Mouse (Mus musculus): ENCODE results near the gene Hoxd3. TPM values are rescaled to one million over a fixed set of nuclear protein-coding genes. Genes with fewer than 3 reads are reported as not detected.

Hoxd3 gene
- total and polyA plus RNA-seq, 3 experiments: not detected

GRCm38 (mm10) chr2:74678891-74679595 lies 32.7 kb upstream of the Hoxd3 start, which contains the start of gene Hoxd11:
Gene Hoxd11, plus strand, starts transcription at chr2:74679557.
- no peaks in the 10 kb centered on the region for H3K9me3 ChIP-seq (replicated peaks; ENCODE audit: insufficient read depth, low read length)
- no peak for DNase-seq (ENCODE audit: low read depth, low spot score)
- TF ChIP-seq ELF1 (IDR thresholded peaks at IDR 0.05; ENCODE audit: low read depth, low read length) (no peak), ZC3H11A (IDR thresholded peaks at IDR 0.05; ENCODE audit: low read depth, low read length) (no peak), E2F4 (IDR thresholded peaks at IDR 0.05; ENCODE audit: borderline replicate concordance, low read depth, low read length) (no peak), UBTF (IDR thresholded peaks at IDR 0.05; ENCODE audit: borderline replicate concordance, insufficient read depth, low read depth, low read length) (no peak), TBP (IDR thresholded peaks at IDR 0.05; ENCODE audit: low read depth, low read length) (no peak), NRF1 (IDR thresholded peaks at IDR 0.05; ENCODE audit: insufficient read depth, low read depth, low read length, poor library complexity, severe bottlenecking) (no peak), MAZ (IDR thresholded peaks at IDR 0.05; ENCODE audit: low read depth, low read length) (no peak), POLR2A (IDR thresholded peaks at IDR 0.05; ENCODE audit: control insufficient read depth in 1 of 2, insufficient read depth in 1 of 2, low read depth in 1 of 2, low read length in 2 of 2, poor library complexity in 1 of 2) (no peak), MAX (IDR thresholded peaks at IDR 0.05; ENCODE audit: low read length) (no peak), SIN3A (IDR thresholded peaks at IDR 0.05; ENCODE audit: low read length) (no peak), GABPA (IDR thresholded peaks at IDR 0.05; ENCODE audit: low read depth, low read length) (no peak), RCOR1 (IDR thresholded peaks at IDR 0.05; ENCODE audit: low read depth, low read length) (no peak), ZNF384 (IDR thresholded peaks at IDR 0.05; ENCODE audit: low read depth, low read length) (no peak)
- H3K9ac ChIP-seq (ENCODE audit: control insufficient read depth, low read depth, low read length, poor library complexity, severe bottlenecking): no peak within 1 kb of the TSS
- no peaks in the 10 kb centered on the region for H3K36me3 ChIP-seq (ENCODE audit: control insufficient read depth in 1 of 2, insufficient read depth in 2 of 2, low read length in 2 of 2)
- no peak within 1 kb of the TSS for H3K4me3 ChIP-seq (ENCODE audit: control insufficient read depth in 1 of 2, insufficient read depth in 1 of 2, low read depth in 2 of 2, low read length in 2 of 2)
- H3K4me1 ChIP-seq (ENCODE audit: control insufficient read depth in 1 of 2, insufficient read depth in 2 of 2, low read length in 2 of 2): no peaks in the 10 kb centered on the region
- no peak within 1 kb of the TSS for H3K27ac ChIP-seq (ENCODE audit: control insufficient read depth, low read depth, low read length)
- H3K79me2 ChIP-seq (ENCODE audit: control insufficient read depth, insufficient read depth, low read length, poor library complexity): no peaks in the 10 kb centered on the region
- peaks cover 2 to 3% of the 10 kb centered on the region in 2 experiments; a peak in 3 of 4 replicates for H3K27me3 ChIP-seq (ENCODE audit: control insufficient read depth in 1 of 2, insufficient read depth in 2 of 2, low read length in 2 of 2)

GRCm38 (mm10) chr2:74679596-74679971 lies 32.1 kb upstream of the Hoxd3 start:
- Histone ChIP-seq H3K27me3 (ENCODE audit: control insufficient read depth in 1 of 2, insufficient read depth in 2 of 2, low read length in 2 of 2) (peaks cover 2 to 5% of the 10 kb centered on the region in 2 experiments; a peak in 3 of 4 replicates), H3K27ac (ENCODE audit: control insufficient read depth, low read depth, low read length) (no peak overlapping the region)
- DNase-seq (ENCODE audit: low read depth, low spot score): no peak

More at GRCm38 (mm10) chr2:74679596-74679971, 32.1 kb upstream of the Hoxd3 start:
- Histone ChIP-seq H3K4me1 (ENCODE audit: control insufficient read depth in 1 of 2, insufficient read depth in 2 of 2, low read length in 2 of 2) (no peaks in the 10 kb centered on the region), H3K4me3 (ENCODE audit: control insufficient read depth in 1 of 2, insufficient read depth in 1 of 2, low read depth in 2 of 2, low read length in 2 of 2) (no peak overlapping the region), H3K9me3 (replicated peaks; ENCODE audit: insufficient read depth, low read length) (no peaks in the 10 kb centered on the region), H3K9ac (ENCODE audit: control insufficient read depth, low read depth, low read length, poor library complexity, severe bottlenecking) (no peak overlapping the region), H3K36me3 (ENCODE audit: control insufficient read depth in 1 of 2, insufficient read depth in 2 of 2, low read length in 2 of 2) (no peaks in the 10 kb centered on the region), H3K79me2 (ENCODE audit: control insufficient read depth, insufficient read depth, low read length, poor library complexity) (no peaks in the 10 kb centered on the region)
- TF ChIP-seq UBTF (IDR thresholded peaks at IDR 0.05; ENCODE audit: borderline replicate concordance, insufficient read depth, low read depth, low read length) (no peak), MXI1 (IDR thresholded peaks at IDR 0.05; ENCODE audit: low read depth, low read length) (no peak), MYB (IDR thresholded peaks at IDR 0.05; ENCODE audit: low read depth, low read length) (no peak), ETS1 (IDR thresholded peaks at IDR 0.05; ENCODE audit: low read depth, low read length) (no peak), EP300 (IDR thresholded peaks at IDR 0.05; ENCODE audit: low read depth in 1 of 2, low read length in 2 of 2) (no peak), ELF1 (IDR thresholded peaks at IDR 0.05; ENCODE audit: low read depth, low read length) (no peak), GATA1 (IDR thresholded peaks at IDR 0.05; ENCODE audit: low read depth, low read length) (no peak), ZKSCAN1 (IDR thresholded peaks at IDR 0.05; ENCODE audit: low read depth, low read length) (no peak), POLR2AphosphoS2 (IDR thresholded peaks at IDR 0.05; ENCODE audit: low read length) (no peak), CHD2 (IDR thresholded peaks at IDR 0.05; ENCODE audit: low read length) (no peak), KAT2A (conservative IDR thresholded peaks at IDR 0.05; ENCODE audit: low read depth, low read length) (no peak), TAL1 (IDR thresholded peaks at IDR 0.05; ENCODE audit: low read length) (no peak), USF1 (IDR thresholded peaks at IDR 0.05; ENCODE audit: low read depth, low read length) (no peak), CHD1 (IDR thresholded peaks at IDR 0.05; ENCODE audit: low read depth, low read length) (no peak)
